Mouse (Mus musculus) lung, postnatal 0 days (tissue): ENCODE data around the gene Tmem217.

Source experiments
- CTCF ChIP-seq: IDR thresholded peaks from 2 replicates; pipeline ENCODE4 v1.5.1; 2016; ENCODE audit warnings: antibody characterized with exemption, mild to moderate bottlenecking
- EP300 ChIP-seq: IDR thresholded peaks from 2 replicates; pipeline ENCODE4 v1.6.1; 2016; ENCODE audit warnings: antibody characterized with exemption, mild to moderate bottlenecking, control low read depth

DNA sequence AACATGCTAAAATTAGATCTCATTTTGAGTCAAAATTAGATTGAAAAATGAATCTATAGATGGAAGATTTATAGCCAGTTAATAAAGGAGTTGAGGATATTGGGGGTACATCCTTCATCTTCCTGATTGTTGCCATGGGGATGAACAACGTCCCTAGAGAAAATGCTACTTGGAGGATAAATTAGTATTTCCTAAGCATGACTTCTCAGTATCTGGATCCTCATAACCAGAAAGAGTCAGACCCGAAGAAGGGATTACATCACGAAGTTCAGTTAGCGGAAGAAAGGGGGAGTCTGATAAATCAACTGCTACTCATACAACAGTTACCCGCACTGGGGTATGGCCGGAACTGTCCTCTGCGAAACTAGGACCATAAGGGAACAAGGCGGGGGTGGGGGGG, 3.2 kb downstream of the Tmem217 start:
- no peak for TF ChIP-seq CTCF
- no peak for TF ChIP-seq EP300
